Mouse (Mus musculus) neural tube, embryonic 11.5 days (tissue): ENCODE results near the gene Lsm12. TPM values are rescaled to one million over a fixed set of nuclear protein-coding genes. Genes with fewer than 3 reads are reported as not detected.

ENCODE experiments used
- ATAC-seq: fragments of 200-750 bp; cut with Nextera tagmentation; 2 replicates; pipeline ENCODE4 v1.8.0; 2017; ENCODE audit warnings: moderate number of reproducible peaks, mild to moderate bottlenecking, moderate TSS enrichment, moderate library complexity; ENCODE audit not compliant: insufficient read depth, low FRiP score, low TSS enrichment
- DNase-seq: peaks from one replicate; pipeline ENCODE4 v3.0.0-alpha.2; 2015; ENCODE audit warnings: low spot score
- H3K27ac ChIP-seq: fragments of 300-500 bp; sonication (generic); 2 replicates; pipeline ENCODE4 v1.5.1; 2014; ENCODE audit warnings: low read depth, mild to moderate bottlenecking, low read length
- H3K27me3 ChIP-seq: fragments of 300-500 bp; sonication (generic); 2 replicates; pipeline ENCODE4 v1.6.1; 2014; ENCODE audit warnings: mild to moderate bottlenecking, low read length, mixed read lengths; ENCODE audit not compliant: control insufficient read depth, insufficient read depth
- H3K36me3 ChIP-seq: fragments of 300-500 bp; sonication (generic); 2 replicates; pipeline ENCODE4 v1.6.1; 2014; ENCODE audit warnings: mild to moderate bottlenecking, low read length, moderate library complexity, mixed read lengths; ENCODE audit not compliant: control insufficient read depth, insufficient read depth
- H3K4me1 ChIP-seq: fragments of 300-500 bp; sonication (generic); 2 replicates; pipeline ENCODE4 v1.6.1; 2014; ENCODE audit warnings: low read length, mixed read lengths; ENCODE audit not compliant: control insufficient read depth, insufficient read depth
- H3K4me2 ChIP-seq: fragments of 300-500 bp; sonication (generic); 2 replicates; pipeline ENCODE4 v1.6.1; 2014; ENCODE audit warnings: low read depth, mild to moderate bottlenecking, moderate library complexity
- H3K4me3 ChIP-seq: fragments of 300-500 bp; sonication (generic); 2 replicates; pipeline ENCODE4 v1.5.1; 2014; ENCODE audit warnings: low read depth, low read length
- H3K9ac ChIP-seq: fragments of 300-500 bp; sonication (generic); 2 replicates; pipeline ENCODE4 v1.6.1; 2014; ENCODE audit warnings: mild to moderate bottlenecking, low read length
- H3K9me3 ChIP-seq: fragments of 300-500 bp; sonication (generic); 2 replicates; pipeline ENCODE4 v1.6.1; 2016; ENCODE audit warnings: low read length; ENCODE audit not compliant: control insufficient read depth
- WGBS: fragments of 180-500 bp; shearing (Covaris S2); extraction: QIAGEN DNeasy Blood & Tissue Kit; methylation state at CpG from one replicate; pipeline ENCODE4 v1.1.7; 2014; 5-methylcytosine and 5-hydroxymethylcytosine counted together
- polyA plus RNA-seq: library from polyadenylated mRNA; unstranded; fragments of >200 nt; fragmentation: Nextera tagmentation; extraction: Ambion mirVana; gene quantifications from 2 replicates; pipeline ENCODE4 v1.2.1, GENCODE M21; 2014

Lsm12 gene
- polyA plus RNA-seq, 1 experiment from 2014 or later, result 81.9 TPM

DNA sequence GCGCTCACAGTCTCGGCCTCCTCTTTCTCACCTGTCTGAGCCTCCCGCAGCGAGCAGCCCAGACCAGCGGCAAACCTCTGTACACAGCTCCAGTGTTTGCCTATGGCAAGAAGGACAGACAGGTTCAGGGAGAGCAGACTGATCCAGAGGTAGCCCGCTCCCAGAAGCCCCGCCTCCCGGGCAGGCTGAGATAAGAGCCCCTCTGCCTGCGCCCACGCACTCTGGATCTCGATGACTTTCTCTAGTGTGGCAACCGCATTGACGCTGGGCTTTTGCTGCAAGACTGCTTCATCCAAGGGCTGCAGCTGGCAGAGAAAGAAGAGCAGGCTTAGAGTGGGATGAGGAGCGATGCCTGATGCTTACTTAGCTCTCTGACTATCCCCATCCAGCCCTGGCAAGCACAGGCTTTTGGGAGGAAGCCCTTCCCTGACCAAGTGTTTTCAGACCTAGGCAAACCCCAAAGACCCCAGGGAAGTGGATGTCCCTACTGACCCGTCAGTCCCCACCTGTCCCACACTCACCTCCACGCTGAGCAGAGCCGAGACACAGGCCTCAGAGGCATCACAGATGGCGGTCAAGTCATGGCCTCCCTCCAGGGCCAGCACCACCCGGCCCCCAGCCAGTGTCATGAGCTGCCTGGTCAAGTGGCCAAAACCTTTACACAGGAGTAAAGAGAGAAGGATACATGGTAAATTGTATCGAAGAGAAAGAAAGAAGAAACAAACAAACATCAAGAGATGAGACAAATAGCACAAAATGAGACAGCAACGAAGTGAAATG, 11.1 kb upstream of the Lsm12 start:
- ATAC-seq (no peak), DNase-seq (no peak)

DNA sequence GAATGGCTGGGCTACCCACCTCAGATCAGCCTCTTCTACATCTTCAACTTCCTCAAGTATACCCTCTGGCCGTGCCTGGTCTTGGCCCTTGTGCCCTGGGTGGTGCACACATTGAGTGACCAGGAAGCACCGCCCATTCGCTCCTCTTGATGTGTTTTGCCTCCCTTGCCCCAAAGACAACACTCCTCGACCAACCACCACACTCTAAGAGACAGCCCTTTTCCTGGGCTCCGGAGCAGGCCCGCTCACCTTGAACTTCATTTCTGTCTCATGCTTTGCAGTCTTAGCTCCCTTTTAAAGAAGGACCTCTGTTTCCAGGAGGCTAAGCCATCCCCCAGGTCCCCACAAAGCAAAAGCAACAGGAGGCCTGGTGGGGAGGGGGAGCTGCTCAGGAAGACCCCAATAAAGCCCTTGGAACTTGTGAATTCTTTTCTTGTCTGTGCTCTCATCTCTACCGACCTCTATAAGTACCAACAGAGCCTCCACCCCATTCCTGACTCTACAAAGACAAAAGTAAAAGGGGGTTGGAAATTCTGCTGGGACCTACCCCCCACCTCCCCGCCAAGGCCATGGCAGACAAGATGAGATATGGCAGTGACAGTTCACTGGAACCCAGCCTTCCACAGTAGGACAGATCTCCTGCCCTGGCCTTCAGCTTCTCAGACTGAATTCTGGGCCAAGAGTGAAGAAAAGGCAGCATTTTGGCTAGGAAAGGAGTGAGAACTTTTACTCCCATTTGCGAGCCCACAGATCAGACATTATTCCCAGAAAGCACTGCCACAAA, 8.8 kb upstream of the Lsm12 start:
- 76% methylated on average over 9 of the region's 9 CpGs for WGBS
- peaks cover 7% of the 10 kb centered on the region; the same call in 1 of the 2 replicates for H3K4me1 ChIP-seq
- H3K4me3 ChIP-seq, result no peak overlapping the region
- peaks cover 13% of the 10 kb centered on the region for H3K36me3 ChIP-seq
- ATAC-seq, result no peak
- no peaks in the 10 kb centered on the region for H3K9me3 ChIP-seq
- no peaks in the 10 kb centered on the region for H3K27me3 ChIP-seq
- no peak overlapping the region for H3K27ac ChIP-seq
- no peak for DNase-seq
- no peak overlapping the region for H3K4me2 ChIP-seq
- no peak overlapping the region for H3K9ac ChIP-seq

More for the DNA sequence above, 11.1 kb upstream of the Lsm12 start:
- Histone ChIP-seq H3K4me2 (no peak overlapping the region), H3K27me3 (no peaks in the 10 kb centered on the region), H3K27ac (no peak overlapping the region), H3K9me3 (no peaks in the 10 kb centered on the region), H3K36me3 (peaks cover 15% of the 10 kb centered on the region), H3K4me3 (no peak overlapping the region), H3K4me1 (no peaks in the 10 kb centered on the region), H3K9ac (no peak overlapping the region)
- WGBS, result 88% methylated on average over 21 of the region's 21 CpGs

DNA sequence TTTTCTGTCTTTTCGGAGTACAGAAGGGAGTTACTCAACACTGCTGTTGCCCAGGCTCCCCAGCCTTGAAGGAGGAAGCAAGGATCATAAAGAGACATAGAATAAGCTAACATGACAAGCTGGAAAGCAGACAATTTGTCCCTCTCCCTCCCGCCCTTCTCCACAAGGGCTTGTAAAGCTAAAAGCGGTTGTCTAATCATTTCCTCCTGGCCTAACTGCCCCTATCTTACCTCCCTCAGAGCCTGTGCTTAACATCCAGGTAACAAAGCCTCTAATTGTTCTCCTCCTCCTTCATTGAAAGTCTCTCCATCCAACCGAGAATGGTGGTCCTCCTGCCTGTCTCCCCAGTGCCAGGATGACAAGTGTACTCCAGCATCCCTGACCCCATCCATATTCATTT, 5.8 kb upstream of the Lsm12 start:
- Histone ChIP-seq H3K9ac (no peak overlapping the region), H3K9me3 (no peaks in the 10 kb centered on the region), H3K27ac (no peak overlapping the region), H3K4me2 (peak overlapping the region; percentile 87), H3K4me3 (no peak overlapping the region), H3K27me3 (no peaks in the 10 kb centered on the region), H3K36me3 (peaks cover 5% of the 10 kb centered on the region; the same call in 1 of the 2 replicates), H3K4me1 (peaks cover 7% of the 10 kb centered on the region; the same call in 1 of the 2 replicates)
- WGBS, result 30% methylated on average over 4 of the region's 4 CpGs
- DNase-seq, result no peak
- ATAC-seq, result no peak

DNA sequence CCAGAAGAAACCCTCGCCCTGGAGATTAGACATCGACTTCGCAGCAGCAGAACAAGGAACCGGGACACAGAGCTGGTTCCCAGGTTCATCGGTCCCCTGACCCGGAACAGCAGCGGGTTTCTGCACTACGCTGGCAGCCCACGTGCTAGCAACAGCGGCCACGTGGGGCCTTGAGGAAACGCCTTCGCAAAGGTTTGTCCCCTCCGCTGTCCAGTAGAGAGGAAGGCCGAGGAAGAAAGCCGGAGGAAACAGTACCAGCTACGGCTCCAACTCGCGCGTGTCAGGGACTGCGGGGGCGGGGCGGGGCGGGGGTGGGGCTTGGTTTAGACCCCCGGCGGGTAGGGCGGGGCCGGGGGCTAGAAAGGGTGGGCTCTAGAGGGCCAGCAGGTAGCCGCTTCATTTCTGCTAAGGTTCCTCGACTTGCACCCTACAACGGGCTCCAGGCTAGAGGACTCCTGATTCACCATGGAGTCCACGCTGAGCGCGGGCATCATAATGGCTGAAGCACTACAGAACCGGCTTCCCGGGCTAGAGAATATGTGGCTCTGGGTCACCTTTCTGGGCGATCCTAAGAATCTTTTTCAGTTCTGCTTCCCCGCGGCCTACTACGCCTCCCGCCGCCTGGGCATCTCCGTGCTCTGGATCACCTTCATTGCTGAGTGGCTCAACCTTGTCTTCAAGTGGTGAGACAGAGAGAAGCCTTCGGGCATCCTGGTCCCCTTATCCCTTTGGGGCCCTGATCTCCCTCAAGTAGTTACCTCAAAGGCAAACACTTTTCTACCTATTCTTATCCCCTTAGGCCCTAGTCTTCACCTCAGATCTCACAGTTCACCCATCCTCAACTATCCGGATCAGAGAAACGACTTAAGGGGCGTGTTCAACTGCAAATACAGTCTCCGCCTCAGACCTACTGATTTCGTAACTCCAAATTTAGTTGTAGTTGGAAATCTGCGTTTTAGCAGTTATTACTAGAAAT, 4.7 kb upstream of the Lsm12 start, which contains the start of gene G6pc3:
Gene G6pc3, plus strand, starts transcription at position 160 of the 976 bp plus-strand sequence.
- H3K4me1 ChIP-seq, result peaks cover 7% of the 10 kb centered on the region; the same call in 1 of the 2 replicates
- ATAC-seq, result peak; percentile 60; the same call in 1 of the 2 replicates
- H3K4me2 ChIP-seq, result peak within 1 kb of the TSS; percentile 87
- no peak within 1 kb of the TSS for H3K27ac ChIP-seq
- no peaks in the 10 kb centered on the region for H3K27me3 ChIP-seq
- DNase-seq, result peak; percentile 88
- WGBS, result 4% methylated on average over 49 of the region's 50 CpGs
- peak within 1 kb of the TSS; percentile 71 for H3K9ac ChIP-seq
- H3K4me3 ChIP-seq, result peak within 1 kb of the TSS; percentile 58
- peaks cover 3% of the 10 kb centered on the region; the same call in 1 of the 2 replicates for H3K36me3 ChIP-seq
- H3K9me3 ChIP-seq, result no peaks in the 10 kb centered on the region

DNA sequence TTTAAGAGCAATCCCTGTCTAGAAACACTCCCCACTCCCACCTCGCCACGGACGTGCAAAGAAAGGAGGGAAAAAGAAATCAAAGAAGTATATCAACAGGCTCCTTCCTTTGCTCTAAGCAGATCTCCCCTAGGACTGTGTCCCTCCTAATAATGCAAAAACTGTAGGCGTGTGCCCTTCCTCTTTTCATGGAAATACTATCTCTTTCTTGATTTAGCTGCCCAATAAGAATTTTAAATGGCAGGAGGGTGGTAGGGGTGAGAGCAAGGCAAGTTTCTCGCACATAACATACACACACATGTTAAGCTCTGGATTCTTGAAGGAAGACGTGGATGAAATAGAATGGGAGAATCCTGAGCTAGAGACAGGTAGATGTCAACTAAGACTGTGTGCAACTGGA, 3.9 kb upstream of the Lsm12 start:
- H3K27ac ChIP-seq, result no peak overlapping the region
- no peaks in the 10 kb centered on the region for H3K27me3 ChIP-seq
- H3K9ac ChIP-seq, result peak overlapping the region; percentile 71
- ATAC-seq, result no peak
- peaks cover 7% of the 10 kb centered on the region; the same call in 1 of the 2 replicates for H3K4me1 ChIP-seq
- DNase-seq, result no peak
- H3K9me3 ChIP-seq, result no peaks in the 10 kb centered on the region
- H3K4me2 ChIP-seq, result peak overlapping the region; percentile 87
- H3K36me3 ChIP-seq, result peaks cover 3% of the 10 kb centered on the region; the same call in 1 of the 2 replicates
- WGBS, result 77% methylated on average over 6 of the region's 6 CpGs
- peak overlapping the region; percentile 58 for H3K4me3 ChIP-seq

DNA sequence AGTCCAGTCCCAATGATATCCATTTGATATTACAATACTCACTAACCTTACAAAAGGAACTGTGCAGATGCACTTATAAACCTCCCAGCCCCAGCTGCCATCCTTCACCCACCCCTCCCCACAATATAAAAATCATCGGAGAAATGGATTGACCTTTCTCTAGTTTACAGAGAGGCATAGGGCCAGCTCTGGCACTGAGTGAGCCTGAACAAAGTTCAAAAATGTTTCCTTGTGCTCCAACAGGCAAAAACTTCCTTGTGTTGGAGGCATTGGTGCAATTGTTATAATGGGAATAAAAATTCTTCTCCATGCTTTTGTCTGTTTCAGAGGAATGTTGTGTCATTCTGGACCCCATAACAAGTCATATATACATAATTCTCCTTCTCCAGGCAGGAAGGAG, 1.1 kb upstream of the Lsm12 start:
- DNase-seq (no peak), ATAC-seq (no peak)
- Histone ChIP-seq H3K4me3 (no peak overlapping the region), H3K27me3 (no peaks in the 10 kb centered on the region), H3K4me1 (peaks cover 15% of the 10 kb centered on the region; the same call in 1 of the 2 replicates), H3K27ac (no peak overlapping the region), H3K9ac (no peak overlapping the region), H3K9me3 (no peaks in the 10 kb centered on the region), H3K4me2 (no peak overlapping the region), H3K36me3 (0 out of 2 replicates have a peak, but pooled peaks cover 2% of the 10 kb centered on the region)
- WGBS, result 74% methylated on average over 1 of the region's 1 CpGs

DNA sequence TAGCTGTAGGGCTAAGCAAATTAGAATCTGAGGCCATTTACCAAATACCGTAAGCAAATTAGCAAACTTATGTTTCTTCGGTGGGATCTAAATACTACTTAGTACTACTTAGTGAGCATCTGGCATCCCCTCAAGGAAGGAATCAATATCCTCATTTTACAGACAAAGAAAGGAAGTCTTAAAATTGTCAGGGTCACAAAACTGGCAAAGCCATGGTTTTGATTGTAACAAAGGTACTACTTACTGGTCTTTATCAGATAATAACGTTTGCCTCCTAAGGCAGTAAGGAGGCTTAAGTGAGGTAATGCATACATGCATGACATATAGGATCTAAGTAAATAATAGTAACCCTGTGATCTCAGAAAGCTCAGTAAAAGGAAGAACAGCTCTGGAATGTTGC, 581 bp upstream of the Lsm12 start:
- WGBS, result 68% methylated on average over 3 of the region's 3 CpGs

DNA sequence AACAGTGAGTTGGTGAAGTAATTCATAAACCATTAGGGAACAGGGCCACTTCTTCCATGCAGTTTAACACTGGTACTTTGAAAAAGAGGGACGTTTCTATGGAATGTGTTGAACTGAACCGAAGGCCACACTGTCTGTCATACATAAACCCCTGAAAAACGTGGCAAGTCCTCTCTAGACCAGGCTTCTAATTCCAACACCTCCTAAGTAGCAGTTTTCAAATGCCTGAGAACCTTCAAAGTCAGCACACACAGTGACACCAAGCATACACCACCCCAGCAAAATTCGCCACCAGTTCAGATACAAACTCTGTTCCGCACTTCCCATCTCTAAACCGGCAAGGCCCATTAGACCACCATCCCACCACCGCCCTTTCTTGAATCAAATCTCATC, 847 bp downstream of the Lsm12 start:
- H3K4me1 ChIP-seq, result peaks cover 10% of the 10 kb centered on the region; the same call in 1 of the 2 replicates
- DNase-seq, result no peak
- ATAC-seq, result no peak
- H3K36me3 ChIP-seq, result peaks cover 2% of the 10 kb centered on the region; the same call in 1 of the 2 replicates
- H3K27ac ChIP-seq, result no peak overlapping the region
- peak overlapping the region; percentile 73 for H3K4me3 ChIP-seq
- peak overlapping the region; percentile 77 for H3K9ac ChIP-seq
- H3K27me3 ChIP-seq, result no peaks in the 10 kb centered on the region
- no peaks in the 10 kb centered on the region for H3K9me3 ChIP-seq
- peak overlapping the region; percentile 75 for H3K4me2 ChIP-seq
- WGBS, result 13% methylated on average over 7 of the region's 7 CpGs

More for the DNA sequence above, 581 bp upstream of the Lsm12 start:
- Histone ChIP-seq H3K9ac (no peak overlapping the region), H3K9me3 (no peaks in the 10 kb centered on the region), H3K4me2 (peak overlapping the region; percentile 37), H3K27ac (no peak overlapping the region), H3K27me3 (no peaks in the 10 kb centered on the region), H3K4me1 (peaks cover 12% of the 10 kb centered on the region; the same call in 1 of the 2 replicates), H3K4me3 (peak overlapping the region; percentile 73), H3K36me3 (peaks cover 2% of the 10 kb centered on the region; the same call in 1 of the 2 replicates)
- DNase-seq, result no peak
- ATAC-seq, result no peak
